Mouse (Mus musculus) G1E (cell line): ENCODE data around the gene Jag2. TPM values are rescaled to one million over a fixed set of nuclear protein-coding genes. Genes with fewer than 3 reads are reported as not detected.

Experiments
- ATAC-seq: 2 replicates; pipeline ENCODE4 v1.8.0; 2016; ENCODE audit warnings: mild to moderate bottlenecking; ENCODE audit not compliant: insufficient number of reproducible peaks, poor library complexity, low FRiP score, severe bottlenecking; ENCODE audit errors: extremely low read depth
- DNase-seq: peaks from one replicate; pipeline ENCODE4 v3.0.0; 2012; ENCODE audit warnings: low spot score
- H3K27me3 ChIP-seq: 2 replicates; pipeline ENCODE4 v1.6.1; 2012; ENCODE audit warnings: mild to moderate bottlenecking, low read length, inconsistent platforms; ENCODE audit not compliant: insufficient read depth
- H3K36me3 ChIP-seq: replicated peaks from 2 replicates; pipeline ENCODE3; 2012; ENCODE audit warnings: mild to moderate bottlenecking, inconsistent platforms
- H3K4me1 ChIP-seq: 2 replicates; pipeline ENCODE4 v1.6.1; 2012; ENCODE audit warnings: low read depth, low read length, inconsistent platforms, mixed read lengths; ENCODE audit not compliant: insufficient read depth
- H3K4me3 ChIP-seq: 2 replicates; pipeline ENCODE4 v1.5.1; 2012; ENCODE audit warnings: low read depth, mild to moderate bottlenecking, inconsistent platforms, low read length, moderate library complexity, mixed read lengths
- H3K9me3 ChIP-seq: replicated peaks from 2 replicates; pipeline ENCODE4 v1.6.1; 2012; ENCODE audit warnings: inconsistent platforms
- CTCF ChIP-seq: IDR thresholded peaks from 2 replicates; pipeline ENCODE4 v1.5.1; 2012; ENCODE audit warnings: low read depth, low read length, inconsistent platforms, mixed read lengths
- GATA1 ChIP-seq: IDR thresholded peaks from 2 replicates; pipeline ENCODE4 v1.6.1; 2012; ENCODE audit warnings: borderline replicate concordance, low read length, inconsistent platforms, mixed read lengths
- GATA2 ChIP-seq: IDR thresholded peaks from 2 replicates; pipeline ENCODE4 v1.6.1; 2012; ENCODE audit warnings: low read depth, low read length, inconsistent platforms, borderline replicate concordance
- POLR2AphosphoS5 ChIP-seq: IDR thresholded peaks from 2 replicates; pipeline ENCODE4 v1.6.1; 2012; ENCODE audit warnings: low read depth, low read length, inconsistent platforms; ENCODE audit not compliant: insufficient replicate concordance
- TAL1 ChIP-seq: conservative IDR thresholded peaks from 2 replicates; pipeline ENCODE4 v1.6.1; 2012; ENCODE audit warnings: low read depth, low read length, inconsistent platforms, mixed read lengths
- polyA plus RNA-seq: library from polyadenylated mRNA; stranded (reverse); fragments of >175 nt; gene quantifications from 2 replicates; pipeline ENCODE4 v1.2.3, GENCODE M21; 2012
- total RNA-seq, 2 experiments: library from RNA; stranded (forward) in 1 of 2; stranded (reverse) in 1 of 2; fragments of 200-1000 nt in 1 of 2; fragments of >200 nt in 1 of 2; fragmentation: Nextera tagmentation in 1 of 2; gene quantifications; 2 replicates each; pipeline ENCODE4 v1.2.3; 2014 to 2017

Jag2 gene
- total and polyA plus RNA-seq, 3 experiments, result 0.44 to 1.8 (median 0.60) TPM

DNA sequence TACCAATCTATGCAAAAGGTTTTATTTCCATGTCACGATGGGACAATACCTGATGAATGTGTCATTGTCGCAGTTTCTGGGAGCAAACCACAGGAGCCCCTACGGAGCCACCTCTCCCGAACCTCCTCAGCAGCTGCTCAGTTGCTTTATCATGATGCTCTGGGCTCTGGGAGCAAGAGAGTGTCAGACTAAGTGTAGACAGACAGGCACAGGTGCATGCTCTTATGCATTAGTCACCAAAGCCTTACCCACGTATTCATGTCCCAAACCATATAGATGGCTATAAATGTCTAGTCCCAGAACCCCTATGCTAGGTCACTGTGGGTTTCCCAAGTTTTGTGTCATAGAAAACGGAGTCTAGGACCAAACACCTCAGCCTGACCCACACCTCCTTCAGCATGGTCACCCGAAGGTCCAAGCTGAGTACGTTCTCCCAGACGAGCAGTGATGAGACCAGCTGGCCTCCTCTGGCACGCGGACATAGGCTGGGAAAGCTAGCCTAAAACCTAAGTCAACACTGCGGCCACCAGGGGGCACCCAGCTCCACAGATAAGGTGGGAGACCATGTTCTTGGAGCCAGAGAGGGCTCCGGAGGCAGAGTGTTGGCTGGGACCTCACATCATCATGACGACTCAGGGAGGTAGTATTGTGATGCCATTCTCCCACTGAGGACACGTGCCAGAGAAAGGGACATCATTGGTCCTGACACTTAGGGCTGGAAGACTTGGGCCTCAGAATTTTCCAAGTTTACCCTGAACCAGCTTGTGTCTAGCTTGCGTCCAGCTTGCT lies 54.2 kb downstream of the Jag2 start:
- Histone ChIP-seq H3K4me3 (no peak overlapping the region), H3K4me1 (peaks cover 13% of the 10 kb centered on the region; the same call in 1 of the 2 replicates), H3K27me3 (peaks cover 58% of the 10 kb centered on the region), H3K36me3 (no peaks in the 10 kb centered on the region), H3K9me3 (no peaks in the 10 kb centered on the region)
- TF ChIP-seq GATA1 (no peak), POLR2AphosphoS5 (no peak), CTCF (peak; percentile 36; the same call in 1 of the 2 replicates), TAL1 (no peak), GATA2 (no peak)
- ATAC-seq (no peak), DNase-seq (peak; percentile 60)

DNA sequence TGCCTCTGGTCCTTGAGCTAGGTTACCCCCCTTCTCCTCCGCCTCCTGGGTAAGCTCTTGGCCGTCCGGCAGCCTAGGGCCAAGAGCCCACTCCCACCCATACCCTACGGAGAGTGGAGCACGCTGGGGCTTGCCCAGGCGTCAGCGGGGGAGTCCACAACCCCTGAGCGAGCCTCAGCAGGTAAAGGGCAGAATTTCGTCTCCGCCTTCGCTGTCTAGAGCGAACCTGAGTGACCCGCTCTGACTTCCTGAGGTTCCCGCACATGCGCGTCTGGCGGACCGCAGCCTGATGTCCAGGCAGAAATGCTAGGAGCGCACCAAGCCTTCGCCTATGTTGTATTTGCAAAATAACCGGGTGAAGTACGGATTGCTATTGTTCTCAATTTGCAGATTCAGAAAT lies 55.4 kb downstream of the Jag2 start:
- no peak for ATAC-seq
- DNase-seq, result no peak
- H3K4me1 ChIP-seq, result peaks cover 13% of the 10 kb centered on the region; the same call in 1 of the 2 replicates
- H3K27me3 ChIP-seq, result peaks cover 62% of the 10 kb centered on the region
- no peak overlapping the region for H3K4me3 ChIP-seq
- no peaks in the 10 kb centered on the region for H3K36me3 ChIP-seq
- TF ChIP-seq GATA2 (no peak), POLR2AphosphoS5 (no peak), GATA1 (no peak), TAL1 (no peak), CTCF (no peak)
- H3K9me3 ChIP-seq, result no peaks in the 10 kb centered on the region

DNA sequence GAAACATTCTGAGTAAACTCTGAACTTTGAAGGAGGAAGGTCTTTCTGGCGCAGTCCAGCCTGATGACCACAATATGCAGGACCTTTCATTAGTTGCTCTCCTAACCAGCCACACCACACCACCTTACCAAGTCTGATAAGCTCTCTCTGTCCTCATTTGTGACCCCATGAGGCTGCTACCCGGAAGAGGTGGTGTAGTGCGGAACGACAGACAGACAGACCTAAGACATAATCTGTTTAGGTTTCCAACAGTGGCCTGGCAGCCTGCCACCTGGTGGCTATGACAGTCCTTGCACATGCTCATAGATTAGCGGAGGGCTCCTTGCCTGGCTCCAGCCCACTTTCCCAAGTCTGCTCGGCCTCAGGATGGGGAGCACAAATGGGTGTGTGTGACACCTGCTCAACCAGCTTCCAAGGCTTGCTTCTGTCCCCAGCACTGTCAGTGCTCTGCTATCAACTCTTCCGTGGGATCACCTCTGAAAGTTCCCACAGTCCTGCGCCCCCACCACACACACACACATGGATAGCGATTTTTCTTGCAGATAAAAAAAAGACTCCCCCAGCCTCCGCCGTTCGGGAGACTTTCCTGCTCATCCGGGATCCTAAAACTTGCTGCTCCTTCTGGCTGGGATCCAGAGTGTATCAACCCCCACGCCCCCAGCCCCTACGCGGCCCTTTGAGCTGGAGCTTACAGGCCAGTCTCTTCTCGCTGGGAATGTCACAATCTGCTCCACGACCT lies 56.0 kb downstream of the Jag2 start:
- peak; percentile 30 for DNase-seq
- Histone ChIP-seq H3K4me3 (no peak overlapping the region), H3K4me1 (peaks cover 13% of the 10 kb centered on the region; the same call in 1 of the 2 replicates), H3K9me3 (no peaks in the 10 kb centered on the region), H3K27me3 (peaks cover 61% of the 10 kb centered on the region), H3K36me3 (no peaks in the 10 kb centered on the region)
- peak; percentile 81 for TF ChIP-seq CTCF
- no peak for TF ChIP-seq GATA1
- TF ChIP-seq POLR2AphosphoS5, result no peak
- no peak for ATAC-seq

DNA sequence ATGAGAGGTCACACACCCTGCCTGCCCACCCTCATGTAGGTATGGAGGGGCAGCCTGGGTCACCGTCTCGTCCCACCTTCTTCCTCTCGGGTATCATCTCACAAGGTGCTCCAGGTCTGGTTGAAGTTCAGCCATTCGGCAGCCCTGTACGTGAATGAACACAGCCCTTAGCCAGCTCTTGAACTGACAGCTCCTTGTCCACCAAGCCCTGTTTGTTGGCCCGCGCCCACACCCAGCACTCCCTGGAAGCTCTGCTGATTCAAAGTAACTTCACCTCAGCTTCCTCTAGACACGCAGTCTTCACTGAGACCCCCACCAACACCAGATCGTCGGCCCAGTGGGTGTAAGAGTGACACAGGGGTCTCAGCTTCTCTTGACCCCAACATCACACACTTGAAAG lies 56.6 kb downstream of the Jag2 start:
- Histone ChIP-seq H3K4me1 (peaks cover 13% of the 10 kb centered on the region; the same call in 1 of the 2 replicates), H3K27me3 (peaks cover 61% of the 10 kb centered on the region)
- TF ChIP-seq TAL1 (no peak), GATA1 (no peak), GATA2 (no peak), POLR2AphosphoS5 (no peak), CTCF (no peak)

DNA sequence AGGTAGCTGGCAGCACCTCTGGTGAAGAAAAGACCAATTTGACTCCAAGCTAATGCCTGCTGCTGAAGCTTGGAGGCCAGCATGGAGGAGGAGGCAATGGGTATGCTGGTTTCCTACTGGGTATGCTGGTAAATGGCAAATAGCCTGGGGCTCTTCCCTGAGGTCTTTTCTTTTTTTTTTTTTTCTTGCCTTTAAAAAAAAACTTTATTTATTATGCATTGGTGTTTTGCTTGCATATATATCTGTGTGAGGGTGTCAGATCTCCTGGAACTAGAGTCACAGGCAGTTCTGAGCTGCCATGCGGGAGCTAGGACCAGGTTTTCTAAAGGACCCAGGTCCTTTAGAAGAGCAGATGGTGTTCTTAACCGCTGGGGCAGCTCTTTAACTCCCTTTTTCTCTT lies 58.3 kb downstream of the Jag2 start:
- Histone ChIP-seq H3K4me1 (peaks cover 9% of the 10 kb centered on the region; the same call in 1 of the 2 replicates), H3K4me3 (no peak overlapping the region), H3K27me3 (peaks cover 44% of the 10 kb centered on the region), H3K36me3 (no peaks in the 10 kb centered on the region), H3K9me3 (no peaks in the 10 kb centered on the region)
- no peak for ATAC-seq
- TF ChIP-seq POLR2AphosphoS5 (no peak), GATA2 (no peak), CTCF (no peak), TAL1 (no peak), GATA1 (no peak)
- no peak for DNase-seq

More for the DNA sequence above, 56.6 kb downstream of the Jag2 start:
- DNase-seq, result no peak
- no peaks in the 10 kb centered on the region for H3K36me3 ChIP-seq
- no peaks in the 10 kb centered on the region for H3K9me3 ChIP-seq
- ATAC-seq, result no peak
- no peak overlapping the region for H3K4me3 ChIP-seq

DNA sequence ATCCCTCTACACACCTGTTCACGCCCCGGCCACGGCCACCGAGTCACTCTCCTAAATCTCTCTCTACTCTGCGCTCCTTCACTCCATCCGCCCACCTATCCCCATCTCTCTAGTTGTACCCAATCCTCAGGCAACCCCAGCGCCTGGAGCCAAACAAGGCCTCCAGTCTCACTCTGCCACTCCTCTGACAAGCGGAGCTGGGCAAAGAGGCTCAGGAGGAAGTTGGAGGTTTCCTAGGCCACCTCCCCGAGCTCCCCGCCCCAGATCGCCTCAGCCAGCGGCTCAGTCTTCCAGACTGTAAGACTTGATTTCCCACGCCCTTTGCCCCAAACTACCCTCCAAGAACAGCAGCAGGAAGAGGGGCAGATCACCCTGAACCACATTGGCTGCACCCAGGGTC lies 58.8 kb downstream of the Jag2 start:
- no peak for TF ChIP-seq CTCF
- Histone ChIP-seq H3K4me3 (no peak overlapping the region), H3K4me1 (peaks cover 4% of the 10 kb centered on the region; the same call in 1 of the 2 replicates), H3K27me3 (peaks cover 41% of the 10 kb centered on the region), H3K9me3 (no peaks in the 10 kb centered on the region), H3K36me3 (no peaks in the 10 kb centered on the region)
- DNase-seq, result no peak
- no peak for ATAC-seq
